24 mouse cellular contexts compared by ENCODE assay signal in the genomic region with DNA sequence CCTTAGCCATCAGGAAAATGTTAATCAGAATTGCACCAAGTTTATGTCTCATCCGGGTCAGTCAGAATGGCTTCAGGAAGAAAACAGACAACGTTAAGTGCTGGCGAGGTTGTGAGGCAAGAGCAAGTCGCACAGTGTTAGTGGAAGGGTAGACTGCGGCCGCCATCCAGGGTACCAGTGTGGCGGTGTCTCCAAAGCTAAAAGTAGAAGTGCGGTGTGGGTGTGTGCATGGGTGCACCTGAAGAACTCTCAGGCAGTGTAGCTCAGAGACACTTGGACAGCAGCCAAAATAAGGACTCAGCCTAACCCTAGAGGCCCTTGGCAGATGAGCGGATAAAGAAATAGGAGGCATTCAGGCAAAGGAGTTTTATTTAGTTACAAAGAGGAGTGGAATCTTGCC. TPM values are rescaled to one million over a fixed set of nuclear protein-coding genes. Genes with fewer than 3 reads are reported as not detected.
DNase-seq lines count a peak whose midpoint lies in the region; ATAC-seq and TF ChIP-seq lines count a peak whose summit lies in the region.
"Had no signal": no experiment of that assay in that cellular context is flagged by ENCODE, and none has a peak within 500 bp of the region (broad histone marks: within the 10 kb centered on the region; RNA-seq: fewer than 3 reads in every experiment).

No protein-coding gene starts in this region.

- intact Hi-C loops in heart, postnatal 10 days (cut with DNase I), result no loop called here
- intact Hi-C loops in gastrocnemius, postnatal 36 days (cut with DNase I), result no loop called here

- 96% methylated on average over 9 of the region's 9 CpGs for WGBS in midbrain, embryonic 11.5 days
- WGBS in midbrain, postnatal 0 days, result 96% methylated on average over 9 of the region's 9 CpGs
- WGBS in intestine, embryonic 15.5 days, result 88% methylated on average over 9 of the region's 9 CpGs
- 80% methylated on average over 9 of the region's 9 CpGs for WGBS in lung, adult 2 months

- H3K9me3 ChIP-seq in midbrain, embryonic 11.5 days (ENCODE audit: control insufficient read depth, low read length), result no peaks in the 10 kb centered on the region
- no peaks in the 10 kb centered on the region for H3K9me3 ChIP-seq in midbrain, postnatal 0 days (ENCODE audit: low read length)
- H3K9me3 ChIP-seq in intestine, embryonic 15.5 days, result no peaks in the 10 kb centered on the region
- H3K9me3 ChIP-seq: heart, embryonic 13.5 days; hindbrain, embryonic 12.5 days; limb, embryonic 15.5 days had no signal

- no peak overlapping the region for H3K9ac ChIP-seq in midbrain, embryonic 11.5 days (ENCODE audit: low read length)
- no peak overlapping the region for H3K9ac ChIP-seq in midbrain, postnatal 0 days (replicated peaks; ENCODE audit: low read length, poor library complexity, severe bottlenecking)
- H3K9ac ChIP-seq in intestine, embryonic 15.5 days, result no peak overlapping the region
- H3K9ac ChIP-seq: embryonic facial prominence, embryonic 13.5 days; heart, embryonic 13.5 days; hindbrain, embryonic 12.5 days; limb, embryonic 15.5 days had no signal

- no peak overlapping the region for H3K4me3 ChIP-seq in midbrain, embryonic 11.5 days (ENCODE audit: low read depth, low read length)
- H3K4me3 ChIP-seq in midbrain, postnatal 0 days (ENCODE audit: low read depth, low read length), result no peak overlapping the region
- no peak overlapping the region for H3K4me3 ChIP-seq in intestine, embryonic 15.5 days (replicated peaks)
- no peak overlapping the region for H3K4me3 ChIP-seq in lung, adult 2 months (replicated peaks; ENCODE audit: extremely low read depth, low read depth, low read length)
- H3K4me3 ChIP-seq: embryonic facial prominence, embryonic 13.5 days; erythroblast, embryonic 14.5 days; heart, embryonic 13.5 days; hindbrain, embryonic 12.5 days; limb, embryonic 15.5 days; midbrain, embryonic 10.5 days had no signal

- peak; percentile 77 for DNase-seq in heart, adult 11 months
- no peak for DNase-seq in heart, postnatal 10 days
- DNase-seq in midbrain, embryonic 11.5 days (ENCODE audit: low spot score, missing footprints), result peak; percentile 64
- no peak for DNase-seq in midbrain, postnatal 0 days (ENCODE audit: low spot score)
- DNase-seq in lung, adult 2 months, result no peak
- DNase-seq in gastrocnemius, postnatal 36 days, result no peak
- DNase-seq: adrenal gland, adult 8-10 months; cerebellum, adult 2 months; cerebellum, postnatal 36 days; embryo, embryonic 11 days; gastrocnemius, postnatal 10 days; heart, adult 18-20 months; left cerebral cortex, postnatal 4 days; thymus, postnatal 25 days had no signal

- no peaks in the 10 kb centered on the region for H3K36me3 ChIP-seq in midbrain, embryonic 11.5 days (ENCODE audit: control insufficient read depth, insufficient read depth, low read length)
- H3K36me3 ChIP-seq in midbrain, postnatal 0 days (ENCODE audit: insufficient read depth, low read length), result no peaks in the 10 kb centered on the region
- H3K36me3 ChIP-seq in intestine, embryonic 15.5 days, result no peaks in the 10 kb centered on the region
- H3K36me3 ChIP-seq: embryonic facial prominence, embryonic 13.5 days; heart, embryonic 13.5 days; hindbrain, embryonic 12.5 days; limb, embryonic 15.5 days; midbrain, embryonic 10.5 days had no signal

- ATAC-seq in midbrain, embryonic 11.5 days (ENCODE audit: low FRiP score), result no peak
- no peak for ATAC-seq in midbrain, postnatal 0 days (ENCODE audit: low FRiP score)
- ATAC-seq in intestine, embryonic 15.5 days, result 0 out of 2 replicates have a peak, but pooled peaks have one; percentile 26
- ATAC-seq: activated CD4-positive, CD25-positive, alpha-beta regulatory T cell, adult 4 months; forebrain, embryonic 14.5 days; lung, postnatal 0 days had no signal

- no peaks in the 10 kb centered on the region for H3K4me1 ChIP-seq in midbrain, embryonic 11.5 days (ENCODE audit: control insufficient read depth, insufficient read depth, low read length)
- no peaks in the 10 kb centered on the region for H3K4me1 ChIP-seq in midbrain, postnatal 0 days (ENCODE audit: insufficient read depth, low read length)
- 0 out of 2 replicates have a peak, but pooled peaks cover 3% of the 10 kb centered on the region for H3K4me1 ChIP-seq in intestine, embryonic 15.5 days (replicated peaks)
- no peaks in the 10 kb centered on the region for H3K4me1 ChIP-seq in lung, adult 2 months (ENCODE audit: control insufficient read depth, insufficient read depth, low read length)
- H3K4me1 ChIP-seq: embryonic facial prominence, embryonic 13.5 days; heart, embryonic 13.5 days; hindbrain, embryonic 12.5 days; limb, embryonic 15.5 days; midbrain, embryonic 10.5 days had no signal

- no peak overlapping the region for H3K27ac ChIP-seq in midbrain, embryonic 11.5 days (ENCODE audit: low read depth, low read length)
- H3K27ac ChIP-seq in midbrain, postnatal 0 days (ENCODE audit: low read depth, low read length), result no peak overlapping the region
- no peak overlapping the region for H3K27ac ChIP-seq in intestine, embryonic 15.5 days
- H3K27ac ChIP-seq: embryonic facial prominence, embryonic 13.5 days; heart, embryonic 13.5 days; hindbrain, embryonic 12.5 days; limb, embryonic 15.5 days; midbrain, embryonic 10.5 days had no signal

- H3K4me2 ChIP-seq in midbrain, embryonic 11.5 days, result no peak overlapping the region
- no peak overlapping the region for H3K4me2 ChIP-seq in midbrain, postnatal 0 days (ENCODE audit: low read depth, low read length, poor library complexity, severe bottlenecking)
- H3K4me2 ChIP-seq in intestine, embryonic 15.5 days (replicated peaks), result no peak overlapping the region
- H3K4me2 ChIP-seq: embryonic facial prominence, embryonic 13.5 days; heart, embryonic 13.5 days; hindbrain, embryonic 12.5 days; limb, embryonic 15.5 days had no signal

- TF ChIP-seq POLR2A in lung, adult 2 months (IDR thresholded peaks at IDR 0.05; ENCODE audit: borderline replicate concordance, extremely low read depth, low read depth, low read length), result no peak

- H3K27me3 ChIP-seq in midbrain, embryonic 11.5 days (ENCODE audit: control insufficient read depth, insufficient read depth, low read length), result no peaks in the 10 kb centered on the region
- H3K27me3 ChIP-seq in midbrain, postnatal 0 days (ENCODE audit: insufficient read depth, low read length), result no peaks in the 10 kb centered on the region
- H3K27me3 ChIP-seq in intestine, embryonic 15.5 days (replicated peaks), result no peaks in the 10 kb centered on the region
- H3K27me3 ChIP-seq: limb, embryonic 15.5 days had no signal

- TF ChIP-seq CTCF in midbrain, postnatal 0 days (IDR thresholded peaks at IDR 0.05), result no peak
- no peak for TF ChIP-seq CTCF in lung, adult 2 months (IDR thresholded peaks at IDR 0.05; ENCODE audit: insufficient read depth, low read length)

RNA-seq across cellular contexts. Expression of gene Ppara, which starts 14.4 kb away (rescaled TPM):
- total RNA-seq in heart, postnatal 10 days (2021), result 10 to 100 TPM; 39.2 to 52.4 TPM
- polyA plus RNA-seq in midbrain, embryonic 11.5 days (2014; fragmentation: Nextera tagmentation; extraction: Ambion mirVana), result 0.62 and 0.92 TPM in 2 replicates
- 1.6 TPM in 2 replicates for total RNA-seq in midbrain, postnatal 0 days (2014; rRNA removed)
- 0.86 and 2.8 TPM in 2 replicates for polyA plus RNA-seq in midbrain, postnatal 0 days (2015; fragmentation: Nextera tagmentation; extraction: Ambion mirVana)
- polyA plus RNA-seq in intestine, embryonic 15.5 days (2015; fragmentation: Nextera tagmentation; extraction: Ambion mirVana), result 18.2 and 19.5 TPM in 2 replicates
- 2.2 and 2.3 TPM in 2 replicates for polyA plus RNA-seq in lung, adult 2 months (2012; rRNA removed)
- total RNA-seq in gastrocnemius, postnatal 36 days (2021), result 10 to 100 TPM; 14.5 to 16.5 TPM
- polyA plus RNA-seq: erythroblast, embryonic 14.5 days had no signal

Comparison
In these comparisons a context has a peak if more than half of its experiments do, and no peak if none do; other contexts are left out.
1. DNase-seq: peak in heart, adult 11 months (single experiment) and midbrain, embryonic 11.5 days (single experiment); none in heart, postnatal 10 days (0 of 2), midbrain, postnatal 0 days (single experiment), lung, adult 2 months (single experiment) and gastrocnemius, postnatal 36 days (0 of 2).